Mouse (Mus musculus): ENCODE measurements around the gene Hexa. TPM values are rescaled to one million over a fixed set of nuclear protein-coding genes. Genes with fewer than 3 reads are reported as not detected.

Gene Hexa
- total RNA-seq, 2 experiments from 2014 or later: 31.4 to 33.0 TPM

DNA sequence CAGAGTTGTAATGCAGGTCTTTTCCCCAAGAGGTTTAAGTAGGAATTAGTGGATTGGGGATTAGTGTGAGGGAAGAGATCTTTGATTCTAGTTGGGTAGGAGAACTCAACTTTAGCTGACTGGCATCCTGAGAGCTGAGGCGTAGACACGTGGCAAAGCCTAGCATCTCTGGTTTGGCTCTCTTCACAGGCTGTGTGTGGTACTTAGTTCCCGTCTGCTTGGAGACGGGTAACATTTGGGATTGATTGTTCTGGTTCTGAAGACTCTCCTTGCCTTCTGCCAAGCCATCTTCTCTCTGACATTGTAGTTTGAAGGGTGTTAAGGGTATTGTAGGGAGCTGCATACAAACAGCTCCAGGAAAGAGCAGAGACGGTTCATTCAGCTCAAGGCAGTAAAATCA, 13.3 kb downstream of the Hexa start:
- intact Hi-C loops (cut with DNase I): no loop called here
- no peak for DNase-seq

DNA sequence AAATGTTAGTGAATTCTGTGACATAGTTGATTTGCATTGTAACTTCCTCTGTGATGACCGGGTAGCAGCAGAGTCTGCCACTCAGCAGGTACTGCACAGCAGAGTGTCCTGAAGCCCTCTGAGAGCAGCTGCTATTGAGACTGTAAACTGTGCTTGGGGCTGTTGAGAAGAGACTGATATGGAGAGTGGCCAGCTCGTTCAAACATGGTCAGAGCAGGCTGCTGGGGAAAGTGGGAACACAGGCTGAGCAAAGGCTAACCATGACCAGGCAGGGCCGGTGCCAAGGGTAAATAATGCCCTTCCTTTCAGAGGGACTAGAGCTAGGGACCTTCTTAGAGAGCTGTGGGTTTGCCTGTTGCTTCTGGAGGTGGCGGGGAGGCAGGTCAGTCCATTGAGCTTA, 14.4 kb downstream of the Hexa start:
- DNase-seq: no peak
- intact Hi-C loops (cut with DNase I): no loop called here

DNA sequence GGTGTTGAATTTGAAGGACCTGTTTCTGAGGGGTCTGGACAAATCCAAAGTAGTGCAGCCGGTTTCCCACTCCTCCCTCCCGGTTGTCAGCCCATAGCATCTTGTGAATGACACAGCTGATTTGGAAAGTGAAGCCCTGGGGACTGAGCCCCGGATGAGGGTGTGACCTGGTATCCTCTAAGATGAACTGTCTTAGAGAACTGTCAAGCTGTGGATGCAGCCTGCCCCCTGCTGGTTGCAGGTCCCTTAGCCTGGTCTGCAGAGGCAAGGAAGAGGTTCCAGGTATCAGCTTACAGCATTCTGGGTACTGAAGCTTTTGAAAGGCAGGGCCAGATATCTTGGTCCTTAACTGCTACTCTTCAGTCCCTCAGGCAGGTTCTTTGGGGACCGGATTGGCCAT, 26.3 kb downstream of the Hexa start:
- intact Hi-C loops (cut with DNase I): no loop called here

DNA sequence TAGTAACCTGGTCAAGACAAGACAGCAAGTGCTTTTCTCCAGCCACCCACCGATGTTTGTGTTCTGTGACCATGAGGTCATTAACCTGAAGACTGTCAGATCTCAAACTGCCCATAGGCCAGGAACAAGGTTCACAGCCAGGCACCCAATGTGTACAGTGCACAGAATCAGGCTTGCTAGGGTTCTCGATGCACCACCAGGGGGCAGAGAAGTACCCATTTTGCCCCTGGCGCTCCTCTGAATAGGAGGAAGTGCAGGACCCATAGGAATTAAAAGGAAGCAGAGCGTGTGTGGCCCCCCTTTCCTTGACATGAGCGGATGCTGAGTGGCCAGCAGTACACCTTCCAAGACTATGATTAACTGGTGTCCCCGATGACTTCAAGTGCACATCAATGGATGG, 27.8 kb downstream of the Hexa start:
- DNase-seq: peak; percentile 66
- intact Hi-C loops (cut with DNase I): no loop called here

More for the DNA sequence above, 26.3 kb downstream of the Hexa start:
- peak; percentile 59 for DNase-seq

DNA sequence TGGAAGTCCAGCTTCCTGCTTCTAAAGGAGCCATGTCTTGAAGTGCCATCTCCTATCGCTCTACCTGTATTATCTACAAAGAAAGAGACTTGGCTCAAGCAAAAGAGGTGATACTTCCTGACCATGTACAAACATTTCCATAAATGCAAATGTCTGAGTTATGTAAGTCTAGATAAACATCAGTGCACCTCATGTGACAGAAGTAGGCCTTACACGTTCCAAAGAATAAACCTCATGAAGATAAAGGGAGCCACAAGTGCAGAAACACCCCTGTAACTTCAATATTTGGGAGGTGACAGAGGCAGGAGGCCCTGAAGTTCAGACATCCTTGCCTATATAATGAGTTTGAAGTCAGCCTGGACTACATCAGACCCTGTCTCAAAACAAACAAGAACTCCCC, 32.5 kb downstream of the Hexa start:
- intact Hi-C loops (cut with DNase I): no loop called here
- DNase-seq: no peak

DNA sequence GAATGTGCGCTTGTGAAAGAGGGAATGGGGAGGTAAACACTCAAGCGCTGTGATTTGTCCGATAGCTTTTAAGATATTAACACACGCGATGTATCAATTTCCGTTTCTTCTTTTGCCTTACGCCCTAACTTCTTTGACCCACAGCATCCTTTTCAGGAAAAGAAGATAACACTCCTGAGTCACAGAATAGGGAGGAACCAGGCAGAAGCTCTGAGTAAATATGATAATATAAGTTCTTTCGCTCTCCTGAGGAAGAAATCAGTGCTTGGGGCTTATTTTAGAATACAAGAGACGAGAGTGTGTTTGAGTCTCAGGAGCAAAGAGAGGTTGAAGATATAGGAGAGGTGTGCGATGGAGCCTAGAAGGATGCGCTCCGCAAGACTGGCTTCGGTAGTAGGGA, 38.1 kb downstream of the Hexa start:
- intact Hi-C loops (cut with DNase I): no loop called here
- DNase-seq: no peak

DNA sequence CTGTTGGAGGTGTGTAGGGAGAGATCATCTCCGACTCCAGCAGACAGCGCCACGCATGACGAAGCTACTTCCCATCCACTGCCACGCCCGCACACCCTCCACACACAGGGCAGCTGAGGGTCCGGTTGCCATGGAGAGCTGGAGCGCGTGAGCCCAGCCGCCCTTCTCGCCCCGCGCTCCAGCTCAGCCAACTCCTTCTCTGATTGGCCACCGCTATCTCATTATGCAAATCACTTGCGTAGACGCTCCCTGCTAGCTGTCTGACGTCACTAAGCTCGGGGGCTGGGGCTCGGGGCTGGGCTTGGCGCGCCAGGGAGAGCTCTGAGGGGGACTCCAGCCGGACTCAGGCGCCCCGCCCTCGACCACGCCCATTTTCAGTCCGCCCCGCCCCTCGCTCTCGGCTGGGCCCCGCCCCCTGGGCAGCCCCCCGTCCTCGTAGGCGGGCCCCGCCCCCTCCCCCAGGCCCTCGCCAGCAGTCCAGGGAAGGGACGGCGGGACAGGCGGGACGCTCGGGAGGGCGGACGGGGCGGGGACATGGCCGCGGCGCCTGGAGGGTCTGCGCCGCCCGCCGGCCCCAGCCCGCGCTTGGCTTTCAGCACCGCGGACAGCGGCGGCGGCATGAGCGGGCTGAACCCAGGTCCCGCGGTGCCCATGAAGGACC, 38.6 kb downstream of the Hexa start, which contains the start of gene Celf6:
Gene Celf6, plus strand, starts transcription at position 74 of the 661 bp plus-strand sequence.
- intact Hi-C loops (cut with DNase I): no loop called here

DNA sequence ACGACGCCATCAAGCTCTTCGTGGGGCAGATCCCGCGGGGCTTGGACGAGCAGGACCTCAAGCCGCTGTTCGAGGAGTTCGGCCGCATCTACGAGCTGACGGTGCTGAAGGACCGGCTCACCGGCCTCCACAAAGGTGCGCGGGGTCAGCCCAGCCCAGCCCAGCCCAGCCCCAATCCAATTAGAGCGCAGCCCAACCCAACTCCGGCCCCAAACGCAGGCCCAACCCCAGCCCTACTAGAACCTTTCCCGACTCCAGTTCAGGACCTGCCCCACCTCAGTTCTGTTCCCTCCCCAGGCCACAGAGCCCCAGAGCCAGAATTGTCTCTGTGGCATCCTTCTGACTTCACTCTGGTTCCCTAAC, 39.1 kb downstream of the Hexa start:
- DNase-seq: no peak
- intact Hi-C loops (cut with DNase I): no loop called here

More for the DNA sequence above, 38.6 kb downstream of the Hexa start, which contains the start of gene Celf6:
- peak; percentile 97 for DNase-seq

DNA sequence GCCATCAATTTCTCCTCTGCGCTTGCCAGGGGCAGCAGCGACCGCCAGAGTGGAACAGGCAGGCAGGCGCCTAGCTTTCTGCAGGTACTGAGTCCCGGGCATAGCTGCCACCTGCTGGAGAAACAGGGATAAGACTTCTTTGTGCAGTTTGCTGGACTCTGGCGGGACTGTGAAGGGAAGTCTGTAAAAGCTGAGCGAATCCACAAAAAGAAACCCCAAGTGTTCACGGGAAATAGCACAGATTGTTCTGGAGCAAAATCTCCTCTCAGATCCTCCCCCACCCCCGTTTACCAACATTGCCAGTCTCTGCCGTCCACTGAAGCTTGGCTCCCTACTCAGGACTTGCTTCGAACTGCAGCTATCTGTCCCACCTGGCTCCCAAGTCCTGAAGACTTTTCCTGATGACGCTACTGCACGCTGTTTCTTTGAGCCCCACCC, 45.5 kb downstream of the Hexa start:
- intact Hi-C loops (cut with DNase I): no loop called here
- peak; percentile 83 for DNase-seq

DNA sequence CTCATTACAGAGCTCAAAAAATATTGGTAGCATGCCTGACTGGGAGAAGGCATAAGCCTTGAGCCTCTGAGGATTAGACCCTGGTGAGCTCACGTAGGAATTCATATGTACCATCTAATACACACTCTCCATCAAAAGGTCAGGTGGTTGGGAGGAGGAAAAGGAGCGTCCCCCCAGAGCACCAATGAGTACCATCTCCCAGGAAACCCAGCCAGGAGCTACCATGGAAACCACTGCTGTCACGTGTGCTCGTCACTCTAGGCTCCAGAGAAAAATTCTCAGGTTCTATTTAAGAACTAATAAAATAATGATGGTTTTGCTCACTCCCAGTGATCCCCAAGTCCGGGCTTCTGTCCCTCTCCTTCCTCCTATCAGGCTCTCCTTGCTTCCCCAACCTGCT, 48.9 kb downstream of the Hexa start:
- DNase-seq: no peak
- intact Hi-C loops (cut with DNase I): no loop called here

DNA sequence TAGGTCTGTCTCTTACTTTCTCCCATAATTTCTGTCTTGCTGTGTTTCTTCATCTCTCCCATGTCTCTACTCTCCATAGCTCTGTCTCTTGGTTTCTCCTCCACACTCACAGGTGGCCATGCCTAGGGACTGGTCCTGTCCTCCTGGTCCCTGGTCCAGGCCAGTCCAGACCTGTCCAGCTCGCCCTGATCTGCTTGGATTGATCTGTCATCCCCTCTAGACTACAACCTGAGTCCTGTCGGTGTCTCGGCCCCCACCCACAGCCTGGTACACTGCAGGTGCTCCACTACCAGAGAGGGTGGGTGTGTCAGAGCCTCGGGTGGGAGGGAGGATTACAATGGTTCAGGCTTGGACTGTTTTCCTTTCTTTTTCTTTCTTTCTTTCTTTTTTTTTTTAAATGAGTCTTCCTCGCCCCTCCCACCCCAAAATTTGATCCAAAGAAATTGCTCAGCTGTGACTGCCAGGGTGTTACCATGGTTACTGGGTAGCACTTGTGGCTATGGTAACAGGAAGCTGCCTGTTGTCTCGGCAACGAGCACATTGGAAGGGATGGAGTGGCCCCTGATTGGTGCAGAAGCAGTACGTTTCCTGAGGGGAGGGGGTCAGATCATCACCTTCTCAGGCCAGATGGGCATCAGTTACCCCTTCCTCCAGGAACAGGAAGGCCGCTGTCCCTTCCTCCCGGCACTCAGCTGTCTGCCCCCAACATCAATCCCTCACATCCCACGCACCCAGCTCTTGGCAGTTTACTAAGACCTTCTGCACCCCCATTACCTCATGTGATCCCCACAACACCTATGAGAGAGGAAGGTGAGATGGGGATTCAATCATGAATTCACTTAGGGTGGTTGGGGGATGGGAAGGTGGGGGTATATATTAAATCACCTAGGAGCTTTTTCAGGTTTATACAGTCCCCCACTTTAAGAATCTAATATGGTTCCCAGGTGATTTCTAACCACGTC, 49.7 kb downstream of the Hexa start:
- intact Hi-C loops (cut with DNase I): no loop called here
- peak; percentile 50 for DNase-seq

DNA sequence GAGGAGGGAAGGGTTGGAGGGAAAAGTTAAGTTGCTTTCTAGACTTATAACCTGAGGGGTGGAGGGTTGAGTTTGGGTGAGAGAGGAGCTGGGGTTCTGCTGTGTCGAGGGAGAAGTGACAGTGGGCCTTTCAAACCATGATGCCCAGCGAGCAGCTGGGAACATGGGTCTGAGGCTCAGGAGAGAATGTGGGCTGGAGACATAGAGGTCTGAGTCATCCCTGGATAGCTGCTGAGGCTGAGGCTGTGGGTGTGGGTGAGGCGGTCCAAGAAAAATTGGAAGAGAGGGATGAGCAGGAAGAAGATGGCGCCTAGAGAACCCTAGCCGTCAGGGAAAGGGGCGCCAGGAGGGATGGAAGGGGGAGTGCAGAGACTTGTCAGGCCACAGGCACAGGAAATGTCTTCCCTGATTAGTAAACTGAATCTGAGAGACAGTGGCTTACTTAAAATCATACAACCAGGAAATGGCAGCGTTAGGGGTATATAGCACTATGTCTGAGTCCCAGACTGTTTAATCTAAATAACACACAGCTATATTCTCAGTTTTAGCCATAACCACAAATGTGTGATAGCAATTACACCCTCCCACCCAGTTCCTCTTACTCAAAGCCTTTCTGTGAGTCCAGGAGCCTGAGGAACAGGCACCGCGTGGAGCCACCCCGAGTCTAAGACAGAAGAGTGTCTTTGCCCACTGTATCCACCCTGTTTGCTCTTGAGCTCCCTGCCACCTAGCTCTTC, 50.5 kb downstream of the Hexa start:
- intact Hi-C loops (cut with DNase I): no loop called here

DNA sequence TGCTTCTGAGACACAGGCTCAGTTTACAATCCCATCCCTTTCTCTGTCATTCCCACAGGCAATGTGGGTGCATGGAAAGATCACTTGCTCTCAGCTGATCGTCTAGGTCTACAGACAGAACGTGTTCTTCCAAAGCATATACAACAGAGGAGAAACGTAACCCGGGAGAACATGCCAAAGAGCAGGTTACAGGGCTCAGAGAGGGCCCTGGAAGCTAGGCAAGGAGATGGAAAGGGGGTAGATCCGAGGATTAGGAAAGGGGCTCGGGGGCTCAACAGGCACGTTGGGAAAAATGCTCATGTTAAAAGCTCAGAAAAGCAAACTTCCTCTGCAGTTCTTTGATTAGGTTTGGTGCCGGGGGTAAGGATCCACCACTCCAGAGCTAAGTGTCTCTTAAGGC, 62.3 kb downstream of the Hexa start:
- DNase-seq: no peak
- intact Hi-C loops (cut with DNase I): no loop called here

More for the DNA sequence above, 50.5 kb downstream of the Hexa start:
- DNase-seq: no peak

DNA sequence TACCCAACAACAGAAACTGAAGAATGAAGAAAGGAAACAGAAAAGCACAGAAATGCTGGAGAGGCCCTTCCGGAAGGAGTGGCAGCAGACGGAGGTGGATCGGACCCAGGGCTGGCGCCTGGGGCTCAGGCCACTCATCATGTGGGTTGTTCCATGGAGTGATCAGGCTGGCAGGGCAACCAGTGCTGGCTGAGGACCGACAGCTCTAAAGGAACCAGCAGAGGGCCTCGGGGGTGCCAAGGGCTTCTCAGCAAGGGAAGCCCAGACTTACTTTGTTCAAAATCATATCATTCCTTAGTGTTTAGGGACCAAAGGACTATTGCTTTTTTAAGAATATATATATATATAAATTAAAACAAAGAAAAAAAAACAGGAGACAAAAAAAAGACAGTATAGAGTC, 66.6 kb downstream of the Hexa start:
- peak; percentile 20 for DNase-seq
- intact Hi-C loops (cut with DNase I): no loop called here

DNA sequence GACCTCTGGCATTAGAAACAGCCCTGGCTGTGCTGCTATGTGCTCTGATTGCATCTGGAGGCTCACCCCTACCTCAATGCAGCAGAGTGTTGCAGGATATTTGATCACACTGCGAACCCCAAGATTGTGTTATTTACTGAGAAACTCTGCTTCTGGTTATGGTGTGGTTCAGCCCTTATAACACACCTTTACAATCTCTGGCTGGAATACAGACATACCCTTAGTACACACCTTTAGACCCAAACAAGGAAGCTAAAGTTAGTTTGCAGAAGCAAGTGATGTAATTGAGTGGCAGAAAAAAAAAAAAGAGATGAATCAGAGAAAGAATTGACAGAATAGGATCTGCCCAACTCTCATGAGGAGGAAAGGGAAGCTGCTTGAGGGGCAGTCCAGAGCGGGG, 71.6 kb downstream of the Hexa start:
- DNase-seq: no peak
- intact Hi-C loops (cut with DNase I): no loop called here

Other genes with a start within 250 kb of the Hexa start
- gene Adpgk, start 248.0 kb upstream of the Hexa start, total RNA-seq (2021): 10 to 100 TPM; 19.4 to 21.7 TPM
- 10 to 100 TPM; 33.5 to 34.1 TPM for gene Bbs4, start 186.0 kb upstream of the Hexa start, total RNA-seq (2021)
- gene Arih1, start 52.9 kb upstream of the Hexa start, total RNA-seq (2021): 100 to 1,000 TPM; 127 to 130 TPM
- 1 to 10 TPM; 2.2 to 2.3 TPM for gene Tmem202, start 307 bp downstream of the Hexa start, total RNA-seq (2021)
- 10 to 100 TPM; 43.6 to 44.8 TPM for gene Celf6, start 38.4 kb downstream of the Hexa start, total RNA-seq (2021)
- 100 to 1,000 TPM; 199 to 208 TPM for gene Parp6, start 77.7 kb downstream of the Hexa start, total RNA-seq (2021)
- gene Pkm, start 116.8 kb downstream of the Hexa start, total RNA-seq (2021): 100 to 1,000 TPM; 517 to 569 TPM
- 10 to 100 TPM; 21.0 to 24.4 TPM for gene Gramd2, start 140.6 kb downstream of the Hexa start, total RNA-seq (2021)
- gene Senp8, start 211.2 kb downstream of the Hexa start, total RNA-seq (2021): 1 to 10 TPM; 4.1 to 4.2 TPM
- gene Myo9a, start 211.4 kb downstream of the Hexa start, total RNA-seq (2021): 10 to 100 TPM; 98.1 to 98.4 TPM

Data from left cerebral cortex, postnatal 4 days (tissue).